Mouse (Mus musculus) 3T3-L1 (cell line): ENCODE results near the gene Mrpl52.

Experiments used
- DNase-seq: peaks from one replicate; pipeline ENCODE4 v3.0.0-alpha.2; 2015; ENCODE audit warnings: low read depth, low spot score

The Mrpl52 gene

DNA sequence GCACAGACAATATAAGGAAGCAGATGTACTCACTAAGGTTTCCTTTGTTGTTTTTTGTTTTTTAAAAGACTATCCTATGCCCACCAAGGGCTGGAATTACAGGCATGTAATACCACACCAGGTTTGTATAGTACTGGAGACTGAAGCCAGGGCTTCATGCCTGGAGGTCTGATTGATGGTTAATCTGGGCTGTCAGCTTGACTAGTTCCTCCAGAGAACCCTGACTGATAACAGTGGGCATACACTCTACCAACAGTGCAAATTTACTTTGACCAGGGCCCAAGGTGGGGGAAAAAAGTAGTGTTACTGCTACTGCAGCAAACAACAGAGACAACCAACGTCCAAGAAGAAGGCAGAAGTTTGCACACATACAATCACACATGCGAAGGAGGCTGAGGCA, 44.8 kb downstream of the Mrpl52 start:
- no peak for DNase-seq

DNA sequence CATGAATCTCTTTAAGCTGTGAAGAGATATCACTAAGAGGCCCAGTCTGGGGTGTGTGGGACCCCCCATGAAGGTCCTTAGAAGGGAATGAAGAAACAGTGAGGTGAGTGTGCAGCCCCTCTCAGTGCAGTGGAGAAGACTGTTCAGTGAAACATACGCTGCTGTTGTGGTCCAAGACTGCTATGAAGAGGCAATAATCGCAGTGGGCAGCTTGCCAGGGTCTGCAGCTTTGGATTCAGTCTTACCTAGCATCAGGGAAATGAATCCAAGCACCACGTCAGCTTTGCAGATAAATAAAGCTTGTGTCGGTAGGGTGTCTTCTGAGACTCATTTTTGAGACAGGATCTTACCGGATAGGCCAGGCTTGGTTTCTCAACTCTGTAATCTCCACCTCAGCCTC, 46.0 kb downstream of the Mrpl52 start:
- DNase-seq: no peak

DNA sequence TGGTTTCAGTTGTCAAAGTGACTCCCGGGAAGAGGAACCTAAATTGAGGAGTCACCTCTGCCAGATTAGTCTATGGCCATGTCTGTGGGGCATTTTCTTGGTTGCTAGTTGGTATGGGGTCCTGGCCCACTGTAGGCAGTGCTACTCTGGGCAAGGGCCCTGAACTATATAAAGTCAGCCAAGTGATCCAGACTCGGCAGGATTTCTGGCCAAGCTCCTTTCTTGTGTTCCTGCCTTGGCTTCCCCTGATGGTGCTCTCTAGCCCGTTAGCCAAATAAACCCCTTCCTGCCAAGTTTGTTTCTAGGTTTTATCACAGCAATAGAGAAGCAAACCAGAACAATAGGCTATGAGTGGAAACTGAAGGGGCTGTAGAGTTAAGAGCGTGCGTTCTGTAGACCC, 48.0 kb downstream of the Mrpl52 start:
- no peak for DNase-seq

DNA sequence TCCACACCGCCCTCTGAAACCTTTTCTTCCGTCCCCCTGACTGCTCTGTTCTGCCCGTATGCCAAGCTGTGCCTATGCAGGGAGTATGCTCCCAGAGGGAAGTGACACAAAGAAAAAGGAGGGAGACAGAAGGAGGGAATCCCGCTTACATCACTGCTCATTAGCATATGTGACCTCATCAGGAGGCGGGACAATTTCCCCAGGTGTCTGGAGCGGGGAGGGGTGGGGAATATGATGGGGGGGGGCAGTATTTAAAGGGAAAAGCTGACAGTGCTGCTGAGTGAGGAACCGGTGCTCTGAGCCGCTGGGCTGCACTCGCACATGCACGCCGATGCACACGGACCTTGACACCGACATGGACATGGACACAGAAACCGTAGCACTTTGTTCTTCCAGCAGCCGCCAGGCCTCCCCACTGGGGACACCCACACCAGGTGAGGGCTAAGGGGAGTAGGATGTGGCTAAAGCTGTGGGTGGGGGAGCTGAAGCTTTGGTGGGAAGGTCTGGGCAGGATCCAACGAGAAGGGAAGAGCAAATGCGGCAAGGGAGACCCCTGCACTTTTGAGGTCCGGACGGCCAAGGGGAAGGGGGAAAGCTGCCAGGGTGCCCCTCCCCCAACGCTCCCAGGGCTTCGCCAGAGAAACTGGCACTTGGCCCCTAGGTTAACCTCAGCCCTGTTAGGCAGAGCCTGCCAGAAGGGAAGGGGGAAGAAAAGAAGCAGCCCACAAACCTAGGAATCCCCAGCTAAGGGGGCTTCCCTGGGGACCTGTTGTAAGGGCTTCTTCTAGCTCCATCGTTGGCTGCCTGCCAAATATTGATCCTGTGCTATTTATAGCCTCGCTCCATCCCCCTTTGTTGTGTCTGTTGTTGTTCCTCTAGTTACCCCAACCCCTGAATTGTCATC, 49.5 kb downstream of the Mrpl52 start, which contains the start of gene Rem2:
Gene Rem2 (plus strand): TSS at position 160 of the 904 bp plus-strand sequence.
- no peak for DNase-seq

DNA sequence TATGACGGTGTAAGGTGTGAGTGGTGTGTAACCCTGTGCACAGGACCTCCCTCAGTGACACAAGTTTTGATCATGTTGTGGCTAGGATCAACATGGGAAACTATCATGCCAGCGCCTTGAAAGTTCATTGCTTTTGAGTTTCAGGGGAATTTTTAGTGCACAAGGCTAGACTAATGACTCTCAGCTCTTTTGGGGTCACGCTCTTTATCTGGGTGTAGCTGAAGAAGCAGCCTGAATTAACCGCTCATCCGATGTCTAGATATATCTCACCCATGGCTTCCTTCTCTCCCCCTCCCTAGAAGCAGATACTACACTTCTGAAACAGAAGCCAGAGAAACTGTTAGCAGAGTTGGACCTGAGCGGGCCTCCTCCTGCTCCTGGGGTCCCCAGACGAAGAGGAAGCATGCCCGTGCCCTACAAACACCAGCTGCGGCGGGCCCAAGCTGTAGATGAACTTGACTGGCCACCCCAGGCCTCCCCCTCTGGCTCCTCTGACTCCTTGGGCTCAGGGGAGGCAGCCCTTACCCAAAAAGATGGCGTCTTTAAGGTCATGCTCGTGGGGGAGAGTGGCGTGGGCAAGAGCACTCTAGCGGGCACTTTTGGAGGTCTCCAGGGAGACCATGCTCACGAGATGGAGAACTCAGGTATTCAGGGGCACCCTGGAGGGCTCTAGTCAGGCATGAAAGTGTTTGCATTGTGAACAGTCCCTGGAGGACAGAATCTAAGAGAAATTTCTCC, 50.6 kb downstream of the Mrpl52 start:
- no peak for DNase-seq
